Mouse (Mus musculus) cortical plate, adult 2 months (tissue): ENCODE data around the gene Yeats4.

ENCODE experiments used
- CTCF ChIP-seq: fragments of 200-500 bp; IDR thresholded peaks from 2 replicates; pipeline ENCODE4 v1.5.1; 2011; ENCODE audit warnings: mild to moderate bottlenecking, control low read depth, low read length; ENCODE audit not compliant: insufficient read depth; ENCODE audit errors: extremely low read depth
- POLR2A ChIP-seq: fragments of 200-500 bp; IDR thresholded peaks from 2 replicates; pipeline ENCODE4 v1.6.1; 2011; ENCODE audit warnings: mild to moderate bottlenecking, low read length, control low read depth; ENCODE audit not compliant: insufficient read depth; ENCODE audit errors: extremely low read depth

DNA sequence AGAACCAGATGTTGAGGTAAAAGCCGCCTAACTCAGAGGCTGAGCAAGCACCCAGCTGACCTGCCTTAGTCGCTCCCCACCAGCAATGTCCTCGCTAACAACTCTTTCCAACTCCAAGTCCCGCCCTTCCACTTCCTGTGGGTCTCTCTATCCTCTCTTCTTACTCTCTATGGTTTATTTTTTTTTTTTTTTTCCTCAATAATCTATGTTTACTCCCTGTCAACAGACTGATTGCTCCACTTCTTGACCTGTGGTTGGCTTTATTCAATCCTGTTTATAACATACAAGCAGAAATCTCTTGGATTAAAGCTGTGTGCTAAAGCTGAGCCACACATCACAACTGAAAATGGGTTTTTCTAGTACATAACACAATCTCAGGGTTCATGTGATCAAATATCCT is 28.6 kb downstream of the Yeats4 start:
- TF ChIP-seq CTCF (no peak), POLR2A (no peak)
